Mouse (Mus musculus) embryonic stem cell, embryonic (primary cell): ENCODE measurements around the gene Atrnl1.
"Not testable (repeated sequence)": the region's sequence is repeated elsewhere in the genome, so short reads cannot be mapped to it uniquely, and the experiment has no call there.

ENCODE experiments used
- CTCF ChIA-PET, 4 experiments: fragments of 300-600 bp in 2 of 4; fragments of 350-600 bp in 2 of 4; sonication (Branson Sonifier 250); formaldehyde crosslinking; loops; one replicate each; lab custom pipeline; 2022; ENCODE audit warnings: inconsistent platforms in 2 of 4; lab: Charles Lee
- POLR2A ChIA-PET, 4 experiments: fragments of 300-600 bp in 2 of 4; fragments of 350-600 bp in 2 of 4; sonication (Branson Sonifier 250); formaldehyde crosslinking; loops; one replicate each; lab custom pipeline; 2022; ENCODE audit warnings: antibody characterized with exemption in 4 of 4, inconsistent platforms in 1 of 4; lab: Charles Lee

Gene Atrnl1

DNA sequence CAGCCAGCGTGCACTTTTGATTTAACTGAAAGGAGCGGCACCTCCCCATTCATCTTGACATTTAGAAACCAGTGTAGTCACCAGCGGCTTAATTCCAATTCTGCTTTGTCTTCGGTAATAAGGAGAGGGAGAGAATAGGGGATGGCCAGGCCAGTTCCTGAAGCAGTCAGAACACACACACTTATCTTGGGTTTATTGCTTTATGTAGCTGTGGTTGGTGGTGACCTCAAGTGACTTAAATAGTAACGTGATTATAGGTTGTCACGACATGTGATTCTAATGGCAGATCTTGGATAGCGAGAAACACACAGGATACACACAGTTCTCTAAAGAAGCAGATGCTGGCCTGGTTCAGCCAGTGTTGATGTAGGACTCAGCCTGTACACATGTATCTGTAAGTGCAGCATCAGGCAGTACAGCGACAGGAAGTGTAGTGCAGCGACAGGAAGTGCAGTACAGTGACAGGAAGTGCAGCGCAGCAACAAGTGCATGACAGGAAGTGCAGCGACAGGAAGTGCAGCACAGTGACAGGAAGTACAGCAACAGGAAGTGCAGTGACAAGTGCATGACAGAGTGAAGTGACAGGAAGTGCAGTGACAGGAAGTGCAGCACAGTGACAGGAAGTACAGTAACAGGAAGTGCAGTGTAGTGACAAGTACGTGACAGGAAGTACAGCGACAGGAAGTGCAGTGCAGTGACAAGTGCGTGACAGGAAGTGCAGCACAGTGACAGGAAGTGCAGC is 37.5 kb downstream of the Atrnl1 start:
- CTCF ChIA-PET = no interaction called here

DNA sequence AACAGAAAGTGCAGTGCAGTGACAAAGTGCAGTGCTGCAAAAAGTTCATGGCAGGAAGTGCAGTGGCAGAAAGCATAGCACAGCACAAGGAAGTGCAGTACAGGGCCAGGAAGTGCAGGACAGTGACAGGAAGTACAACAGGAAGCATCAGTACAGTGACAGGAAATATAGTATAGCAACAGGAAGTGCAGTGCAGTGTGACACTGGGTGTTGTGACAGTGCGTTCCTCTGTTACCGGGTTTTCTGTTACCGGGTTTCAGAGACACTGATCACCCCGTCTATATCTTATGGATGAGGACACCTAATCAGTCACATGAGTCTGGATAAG is 38.1 kb downstream of the Atrnl1 start:
- POLR2A ChIA-PET = no interaction called here

More for the DNA sequence above, 37.5 kb downstream of the Atrnl1 start:
- POLR2A ChIA-PET = interaction anchor here in 1 of 4 experiments (0.8 to 1.0 kb wide), 2 partner anchors 8 to 280 kb away, joined by 3 read pairs; no protein-coding TSS in a partner anchor

DNA sequence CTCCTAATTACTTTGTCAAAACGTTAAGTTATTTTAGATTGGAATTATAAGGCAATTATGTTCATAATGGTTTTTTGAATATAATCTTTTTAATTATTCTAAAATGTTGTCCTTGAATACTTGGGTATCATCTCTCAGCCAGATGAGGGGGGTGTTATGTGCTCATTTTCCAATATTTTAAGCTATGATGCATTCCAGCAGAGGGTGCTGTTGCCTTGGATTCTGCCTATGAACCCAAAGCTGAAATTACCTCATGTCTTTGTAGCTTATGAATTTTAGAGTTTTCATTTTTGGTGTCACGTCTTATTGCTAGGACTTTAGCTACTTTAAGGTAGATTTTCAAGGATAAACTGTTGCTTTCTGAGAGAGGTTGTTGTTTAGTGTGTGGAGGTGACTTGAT is 44.2 kb downstream of the Atrnl1 start:
- POLR2A ChIA-PET = interaction anchor here in 3 of 4 experiments (0.6 to 1.2 kb wide), 8 partner anchors 9 to 526 kb away, joined by 3 to 10 read pairs (median 3); partner anchors contain the start of gene Trub1 (in 1 of the 3)
- CTCF ChIA-PET = interaction anchor here (0.5 to 1.5 kb wide), 13 partner anchors 9 to 800 kb away, joined by 3 to 4 read pairs (median 3); partner anchors contain the start of gene Fam160b1 (in 1 of the 4)

More for the DNA sequence above, 38.1 kb downstream of the Atrnl1 start:
- CTCF ChIA-PET = no interaction called here

DNA sequence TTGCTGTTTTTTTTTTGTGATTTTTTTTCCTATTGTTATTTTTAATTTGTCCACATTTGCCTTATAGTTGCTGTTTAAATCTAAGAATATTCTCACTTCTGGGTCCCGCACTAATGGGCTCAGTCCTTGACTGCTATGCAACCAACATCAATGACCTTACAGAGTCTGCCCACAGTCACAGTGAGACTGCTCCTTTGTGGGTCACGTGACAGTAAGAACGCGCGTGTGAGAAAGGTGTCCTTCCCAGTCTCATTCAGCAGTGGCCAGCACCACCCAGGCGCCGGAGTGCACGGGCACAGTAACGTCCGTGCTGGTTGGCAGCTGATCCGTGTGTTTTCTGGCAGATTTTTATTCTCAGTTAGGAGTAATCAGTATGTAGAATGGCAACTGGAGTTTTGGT is 44.7 kb downstream of the Atrnl1 start:
- ChIA-PET CTCF (interaction anchor here (0.5 to 1.5 kb wide), 11 partner anchors 8 to 799 kb away, joined by 3 to 4 read pairs (median 3); partner anchors contain the start of gene Fam160b1 (in 1 of the 4)), POLR2A (interaction anchor here in 3 of 4 experiments (0.6 to 1.2 kb wide), 10 partner anchors 8 to 526 kb away, joined by 3 to 10 read pairs (median 3); no protein-coding TSS in a partner anchor)

DNA sequence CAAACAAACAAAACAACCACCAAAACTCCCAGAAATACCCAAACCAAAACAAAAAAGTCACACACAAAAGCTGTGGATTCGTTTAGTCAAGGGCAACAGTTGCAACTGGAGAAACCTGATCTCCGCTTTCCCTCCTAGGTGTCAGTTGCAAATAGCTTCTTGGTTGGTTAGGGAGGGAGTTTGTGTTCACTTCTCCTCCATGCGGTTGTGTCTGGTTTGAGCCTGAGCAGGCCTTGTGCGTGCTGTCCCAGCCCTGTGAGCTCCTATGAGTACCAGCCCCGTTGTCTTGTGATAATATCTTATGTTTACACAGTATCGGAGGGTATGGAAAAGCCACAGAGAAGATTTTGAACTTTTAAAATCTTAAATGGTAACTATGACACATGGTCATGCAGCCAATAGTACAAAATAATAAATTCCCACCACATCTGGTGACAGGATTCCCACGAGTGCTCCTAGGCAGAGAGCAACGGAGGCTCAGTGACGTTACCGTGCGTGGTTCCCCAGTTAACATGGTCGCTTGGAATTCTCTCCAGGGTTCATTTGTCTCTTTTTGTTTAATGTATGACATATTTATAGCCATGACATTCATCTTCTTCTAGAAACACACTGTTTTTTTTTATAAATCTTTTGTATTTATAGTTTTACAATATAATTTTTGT is 46.7 kb downstream of the Atrnl1 start:
- ChIA-PET CTCF (interaction anchor here in 2 of 4 experiments (0.6 to 1.1 kb wide), 3 partner anchors 14 to 67 kb away, joined by 3 read pairs; no protein-coding TSS in a partner anchor), POLR2A (interaction anchor here in 2 of 4 experiments (0.6 to 1.4 kb wide), 6 partner anchors 8 to 205 kb away, joined by 3 to 8 read pairs (median 4); no protein-coding TSS in a partner anchor)

DNA sequence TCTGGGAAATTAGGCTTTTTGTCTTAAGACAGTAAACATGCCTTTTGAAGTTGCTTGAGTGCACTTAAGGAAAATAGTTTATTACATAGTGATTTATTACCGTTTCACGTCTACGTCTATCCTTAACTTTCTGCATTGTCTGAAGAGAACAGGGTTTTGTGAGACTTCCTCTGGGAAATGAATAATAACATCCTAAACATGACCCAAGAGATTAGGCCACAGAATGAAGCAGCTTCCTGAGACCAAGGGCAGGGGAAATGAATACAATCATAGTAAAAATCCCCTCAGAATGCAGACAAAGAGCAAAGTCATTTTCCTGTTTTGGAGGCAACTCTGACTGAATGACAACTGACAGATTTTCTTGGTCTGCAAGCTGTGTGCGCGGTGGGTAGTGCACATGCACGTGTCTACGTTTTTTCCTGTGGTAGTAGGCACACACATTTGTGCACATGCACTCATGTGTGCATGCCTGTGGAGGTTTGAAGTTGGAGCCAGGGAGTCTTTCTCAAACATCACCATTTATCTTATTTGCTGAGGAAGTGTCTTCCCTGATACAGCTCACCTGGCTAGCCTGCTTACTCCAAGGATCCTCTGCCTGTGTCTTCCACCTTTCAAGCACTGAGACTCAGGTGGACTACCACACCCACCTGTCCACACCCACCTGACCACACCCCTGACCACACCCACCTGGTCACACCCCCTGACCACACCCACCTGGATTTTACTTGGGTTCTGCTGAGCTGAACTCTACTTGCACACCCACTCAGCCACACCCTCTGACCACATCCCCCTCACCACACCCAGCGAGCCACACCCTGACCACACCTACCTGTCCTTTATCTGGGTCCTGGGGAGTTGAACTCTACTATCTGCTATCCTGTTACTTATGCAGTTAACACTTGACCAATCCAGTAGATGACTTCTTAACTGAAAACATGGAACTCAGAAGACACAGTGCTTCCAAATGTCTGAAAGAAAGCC is 47.6 kb downstream of the Atrnl1 start:
- POLR2A ChIA-PET = interaction anchor here in 1 of 4 experiments (0.7 to 1.4 kb wide), 4 partner anchors 7 to 15 kb away, joined by 3 to 8 read pairs (median 6); no protein-coding TSS in a partner anchor
- CTCF ChIA-PET = interaction anchor here in 2 of 4 experiments (0.6 to 1.1 kb wide), 2 partner anchors 15 to 67 kb away, joined by 3 read pairs; no protein-coding TSS in a partner anchor

DNA sequence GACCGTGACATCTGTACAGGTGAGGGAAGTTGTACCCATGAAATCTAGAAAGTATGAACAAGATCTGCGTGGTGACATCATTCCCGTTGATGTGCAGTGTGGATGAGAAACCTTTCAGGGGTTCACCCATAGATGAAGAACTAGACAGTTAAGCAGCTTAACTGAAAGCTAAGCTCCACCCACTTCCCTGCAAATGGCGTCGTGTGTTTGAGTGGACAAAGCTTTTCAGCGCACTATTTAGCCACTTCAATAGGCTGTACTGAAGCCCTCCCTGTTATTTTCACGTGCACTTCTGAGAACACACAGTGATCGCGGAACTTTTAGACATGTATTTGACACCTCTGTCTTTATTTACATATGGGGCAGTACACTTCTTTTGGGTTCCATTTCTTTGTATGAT is 56.2 kb downstream of the Atrnl1 start:
- ChIA-PET CTCF (interaction anchor here in 3 of 4 experiments (0.6 kb wide), 3 partner anchors 12 to 341 kb away, joined by 3 read pairs; no protein-coding TSS in a partner anchor), POLR2A (interaction anchor here in 3 of 4 experiments (0.5 to 1.1 kb wide), 9 partner anchors 9 to 1305 kb away, joined by 3 to 8 read pairs (median 3); partner anchors contain the start of gene Trub1 (in 1 of the 3))

DNA sequence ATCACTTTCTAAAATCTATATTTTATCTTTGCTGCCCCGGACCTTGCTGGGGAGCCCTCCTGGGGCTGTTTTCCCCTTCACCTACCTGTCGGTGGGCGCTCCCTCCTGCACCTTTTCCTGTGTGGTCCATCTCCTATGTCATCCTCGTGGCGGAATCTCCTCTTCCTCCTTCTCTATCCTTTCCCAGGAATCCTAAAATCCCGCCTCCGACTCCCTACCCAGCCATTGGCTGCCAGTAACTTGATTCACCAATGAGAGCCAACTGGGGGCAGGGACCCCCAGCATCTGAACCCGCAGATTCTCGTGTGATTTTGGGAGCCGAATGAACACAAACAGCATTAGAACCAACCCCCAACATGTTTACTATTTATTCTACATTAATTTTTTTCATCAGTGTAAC is 57.1 kb downstream of the Atrnl1 start:
- ChIA-PET CTCF (no interaction called here), POLR2A (no interaction called here)

DNA sequence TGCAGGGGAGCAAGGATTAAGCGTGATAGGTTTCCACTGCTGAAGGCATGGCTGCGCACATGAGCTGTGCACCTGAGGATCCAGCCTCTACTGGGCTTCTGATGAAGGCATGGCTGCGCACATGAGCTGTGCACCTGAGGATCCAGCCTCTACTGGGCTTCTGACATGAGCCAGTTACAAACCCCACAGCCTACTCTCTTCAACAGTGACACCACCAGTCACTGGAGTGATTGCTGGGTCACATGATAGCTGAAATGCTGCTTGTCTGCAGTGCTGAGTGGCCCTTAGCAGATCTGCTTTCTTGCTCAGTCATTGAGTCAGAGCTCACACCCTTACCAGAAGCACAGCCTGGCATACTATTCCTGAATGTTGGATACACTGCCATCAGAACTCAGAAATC is 68.6 kb downstream of the Atrnl1 start:
- CTCF ChIA-PET = no interaction called here
- POLR2A ChIA-PET = interaction anchor here in 1 of 4 experiments (0.6 to 0.7 kb wide), 2 partner anchors 261 to 558 kb away, joined by 3 to 4 read pairs; no protein-coding TSS in a partner anchor

DNA sequence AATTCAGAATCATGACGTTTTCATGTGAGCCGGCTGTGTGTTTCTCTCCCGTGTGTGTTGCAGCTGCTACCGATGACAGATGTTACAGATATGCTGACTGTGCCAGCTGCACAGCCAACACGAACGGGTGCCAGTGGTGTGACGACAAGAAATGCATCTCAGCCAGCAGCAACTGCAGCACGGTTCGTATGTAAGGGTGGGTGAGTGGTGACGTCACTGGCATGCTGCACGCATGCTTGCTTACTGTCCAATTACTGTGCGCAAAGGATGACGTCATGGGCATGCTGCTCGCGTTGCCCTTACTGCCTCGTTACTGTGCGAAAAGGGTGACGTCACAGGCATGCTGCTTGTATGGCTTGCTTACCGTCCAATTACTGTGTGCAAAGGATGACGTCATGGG is 75.8 kb downstream of the Atrnl1 start:
- ChIA-PET POLR2A (interaction anchor here in 1 of 4 experiments (1.1 kb wide), 1 partner anchor 108 kb away, joined by 5 read pairs; no protein-coding TSS in a partner anchor), CTCF (no interaction called here)

DNA sequence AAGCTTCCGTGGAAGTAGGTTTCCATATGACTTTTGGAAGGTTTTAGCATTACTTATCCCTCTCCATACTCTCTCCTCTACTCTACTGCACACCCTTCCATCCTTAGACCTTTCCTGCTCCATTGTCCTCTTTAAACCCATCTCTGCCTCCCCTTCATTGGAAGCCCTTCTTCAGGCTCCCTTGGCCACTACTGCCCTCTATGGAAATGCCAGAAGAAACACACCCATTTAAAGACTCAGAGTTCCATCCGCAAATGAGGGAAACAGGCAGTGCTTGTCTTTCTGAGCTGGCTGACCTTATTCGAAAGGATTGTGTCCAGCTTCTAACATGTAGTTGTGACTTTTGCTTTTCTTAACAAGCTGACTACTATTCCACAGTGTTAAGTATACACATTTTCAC is 81.7 kb downstream of the Atrnl1 start:
- CTCF ChIA-PET = interaction anchor here in 1 of 4 experiments (0.7 to 1.3 kb wide), 4 partner anchors 32 to 288 kb away, joined by 3 to 4 read pairs (median 3); no protein-coding TSS in a partner anchor
- POLR2A ChIA-PET = interaction anchor here in 1 of 4 experiments (0.6 kb wide), 1 partner anchor 26 kb away, joined by 3 read pairs; no protein-coding TSS in a partner anchor

DNA sequence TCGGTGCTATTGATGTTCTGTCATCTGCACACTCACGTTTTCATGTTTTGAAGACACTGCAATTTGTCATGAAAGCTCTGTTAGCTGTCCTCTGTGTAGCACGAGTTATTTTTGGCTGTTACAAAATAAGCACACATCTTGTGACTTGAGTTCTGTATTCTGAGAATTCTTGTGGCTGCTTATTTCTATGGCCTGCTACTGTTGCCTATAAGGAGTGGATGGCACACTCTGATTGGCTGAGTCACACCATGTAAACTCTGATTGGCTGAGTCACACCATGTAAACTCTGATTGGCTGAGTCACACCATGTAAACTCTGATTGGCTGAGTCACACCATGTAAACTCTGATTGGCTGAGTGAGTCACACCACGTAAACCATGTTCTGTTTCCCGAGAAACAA is 85.9 kb downstream of the Atrnl1 start:
- CTCF ChIA-PET = interaction anchor here in 1 of 4 experiments (1.1 kb wide), 1 partner anchor 22 kb away, joined by 3 read pairs; no protein-coding TSS in a partner anchor
- POLR2A ChIA-PET = not testable (repeated sequence)

DNA sequence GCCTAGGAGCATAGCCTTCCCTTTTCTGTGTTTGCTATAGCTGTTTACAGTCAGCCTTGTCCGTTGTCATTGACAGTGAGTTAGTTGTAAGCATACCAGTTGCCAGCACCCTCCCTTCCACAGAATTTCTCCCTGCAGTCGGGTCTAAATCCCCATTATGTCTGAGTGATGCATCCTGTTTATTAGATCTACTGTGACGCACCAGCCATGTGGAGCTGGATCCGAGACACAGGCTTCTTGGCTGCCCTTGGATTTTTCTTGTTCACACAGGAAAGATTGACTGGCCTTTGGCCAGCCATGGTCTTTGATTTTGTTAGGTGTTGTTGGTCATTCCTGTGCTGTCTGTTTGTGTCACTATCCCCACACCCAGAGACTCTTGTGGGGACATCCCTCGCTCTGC is 102.3 kb downstream of the Atrnl1 start:
- ChIA-PET CTCF (no interaction called here), POLR2A (no interaction called here)

DNA sequence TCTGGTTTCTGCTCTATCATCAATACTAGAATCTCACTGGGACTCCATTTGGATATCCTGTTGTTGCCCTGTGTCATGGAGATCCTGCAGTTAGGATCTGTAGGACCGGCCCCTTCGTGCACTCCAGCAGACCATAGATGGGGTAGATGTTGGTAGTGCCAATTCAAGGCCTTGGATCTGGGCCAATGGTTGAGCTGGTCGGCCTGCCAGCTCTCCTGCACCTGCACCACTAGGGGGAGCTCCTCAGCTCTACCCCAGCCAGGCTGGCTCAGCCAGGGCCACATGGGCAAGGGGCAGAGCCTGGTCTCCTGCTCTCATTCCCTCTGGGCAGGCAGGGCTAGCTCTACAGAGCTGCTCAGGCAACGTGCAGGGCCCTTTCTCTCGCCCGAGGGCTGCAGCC is 114.1 kb downstream of the Atrnl1 start:
- ChIA-PET CTCF (interaction anchor here (0.5 to 1.6 kb wide), 17 partner anchors 9 to 744 kb away, joined by 3 to 11 read pairs (median 3); partner anchors contain the start of gene Gfra1 (in 1 of the 4)), POLR2A (interaction anchor here in 2 of 4 experiments (0.6 to 0.9 kb wide), 5 partner anchors 8 to 710 kb away, joined by 3 to 5 read pairs (median 4); no protein-coding TSS in a partner anchor)

DNA sequence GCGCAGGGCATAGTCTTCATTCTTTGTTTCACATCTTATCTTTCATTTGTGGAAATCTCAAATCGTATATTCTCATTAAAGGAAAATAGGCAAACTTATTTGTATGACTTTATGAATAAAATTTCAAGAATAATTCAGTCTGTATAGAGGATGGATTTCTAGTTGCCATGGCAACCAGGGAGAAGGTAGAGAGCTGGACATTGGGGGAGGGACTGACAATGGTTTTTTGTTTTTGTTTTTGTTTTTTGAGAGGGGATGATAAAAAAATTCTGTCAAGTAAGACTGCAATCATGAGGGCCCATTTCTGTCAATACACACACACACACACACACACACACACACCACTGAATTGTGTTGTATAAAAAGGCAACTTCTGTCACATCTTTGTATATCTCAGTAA is 114.5 kb downstream of the Atrnl1 start:
- CTCF ChIA-PET = interaction anchor here (0.5 to 1.6 kb wide), 18 partner anchors 9 to 775 kb away, joined by 3 to 11 read pairs (median 3); partner anchors contain the start of gene Gfra1 (in 1 of the 4)
- POLR2A ChIA-PET = interaction anchor here in 2 of 4 experiments (0.7 to 0.9 kb wide), 4 partner anchors 9 to 710 kb away, joined by 3 to 5 read pairs (median 4); no protein-coding TSS in a partner anchor

DNA sequence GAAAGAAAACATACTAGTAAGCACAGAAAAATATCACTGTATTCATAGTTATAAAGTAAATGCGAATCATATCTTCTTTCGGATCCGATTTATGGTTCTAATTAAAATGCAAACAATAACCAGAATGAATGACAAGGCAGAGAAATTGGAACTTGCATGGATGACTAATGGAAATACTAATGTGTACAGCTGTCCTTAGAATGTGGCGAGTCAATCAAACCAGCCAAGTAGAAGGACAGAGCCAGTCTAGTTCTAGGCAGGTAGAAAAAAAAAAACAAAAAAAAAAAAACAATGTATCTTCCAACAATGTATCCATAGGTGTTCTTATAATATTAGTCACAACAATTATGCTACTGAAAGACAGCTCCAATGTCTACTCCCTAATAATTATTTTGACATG is 116.2 kb downstream of the Atrnl1 start:
- ChIA-PET CTCF (interaction anchor here in 1 of 4 experiments (0.7 kb wide), 1 partner anchor 1478 kb away, joined by 3 read pairs; no protein-coding TSS in a partner anchor), POLR2A (no interaction called here)

DNA sequence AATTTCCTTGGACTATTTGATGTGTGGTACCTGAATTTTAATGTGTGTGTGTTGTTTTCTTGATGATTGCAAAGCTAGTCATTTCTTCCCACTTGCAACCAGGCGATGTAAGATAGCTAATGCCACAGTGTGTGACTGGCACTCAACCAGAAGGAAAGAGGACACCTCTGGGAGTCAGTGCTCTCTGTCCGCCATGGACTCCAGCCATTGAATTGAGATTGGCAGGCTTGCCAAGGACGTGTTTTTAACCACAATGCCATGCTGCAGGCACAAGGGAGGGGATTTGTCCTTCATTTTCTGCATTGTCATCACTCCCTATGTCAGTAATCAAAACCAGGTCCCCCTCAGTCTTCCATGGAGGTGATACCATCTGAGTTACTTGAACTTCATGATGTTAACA is 126.6 kb downstream of the Atrnl1 start:
- ChIA-PET CTCF (no interaction called here), POLR2A (no interaction called here)
